ENCODE assay signal across 17 mouse cellular contexts in genomic region chr7:83722485-83722884, GRCm38 (mm10). TPM values are rescaled to one million over a fixed set of nuclear protein-coding genes. Genes with fewer than 3 reads are reported as not detected.
A peak's percentile ranks its signal among the peaks of the same experiment; 100 is the strongest.
DNase-seq lines count a peak whose midpoint lies in the region; ATAC-seq and TF ChIP-seq lines count a peak whose summit lies in the region.
"Had no signal": no experiment of that assay in that cellular context is flagged by ENCODE, and none has a peak within 500 bp of the region (broad histone marks: within the 10 kb centered on the region; RNA-seq: fewer than 3 reads in every experiment).

No protein-coding gene starts in this region.

- no peaks in the 10 kb centered on the region for H3K36me3 ChIP-seq in kidney, adult 2 months (ENCODE audit: control insufficient read depth, insufficient read depth, low read length)
- H3K36me3 ChIP-seq in kidney, embryonic 14.5 days (ENCODE audit: control insufficient read depth, insufficient read depth, low read length), result no peaks in the 10 kb centered on the region
- no peaks in the 10 kb centered on the region for H3K36me3 ChIP-seq in macrophage (ENCODE audit: inconsistent target)
- H3K36me3 ChIP-seq: heart, embryonic 12.5 days; hindbrain, embryonic 10.5 days; neural tube, embryonic 13.5 days had no signal

- H3K4me3 ChIP-seq in kidney, adult 2 months (ENCODE audit: insufficient read depth, low read depth, low read length), result no peak overlapping the region
- no peak overlapping the region for H3K4me3 ChIP-seq in kidney, embryonic 14.5 days (ENCODE audit: low read length)
- H3K4me3 ChIP-seq in brown adipose tissue, adult 24 weeks (ENCODE audit: insufficient read depth, low read depth, low read length), result peak overlapping the region; percentile 29; the same call in 1 of the 2 replicates
- H3K4me3 ChIP-seq in macrophage (ENCODE audit: inconsistent target), result no peak overlapping the region; the same call in 1 of the 2 replicates
- H3K4me3 ChIP-seq: heart, embryonic 12.5 days; hindbrain, embryonic 10.5 days; megakaryocyte, embryonic 14.5 days; neural tube, embryonic 13.5 days had no signal

- H3K27me3 ChIP-seq in kidney, adult 2 months (replicated peaks; ENCODE audit: control insufficient read depth, insufficient read depth, low read length), result no peaks in the 10 kb centered on the region
- H3K27me3 ChIP-seq in kidney, embryonic 14.5 days (ENCODE audit: control insufficient read depth, insufficient read depth, low read length), result no peaks in the 10 kb centered on the region
- H3K27me3 ChIP-seq: heart, embryonic 12.5 days; neural tube, embryonic 13.5 days had no signal

- H3K4me1 ChIP-seq in kidney, adult 2 months (ENCODE audit: control insufficient read depth, insufficient read depth, low read length), result no peaks in the 10 kb centered on the region
- H3K4me1 ChIP-seq in kidney, embryonic 14.5 days (ENCODE audit: control insufficient read depth, insufficient read depth, low read length), result no peaks in the 10 kb centered on the region
- peaks cover 5% of the 10 kb centered on the region for H3K4me1 ChIP-seq in brown adipose tissue, adult 24 weeks (ENCODE audit: control insufficient read depth, insufficient read depth, insufficient read length, low read length)
- H3K4me1 ChIP-seq: neural tube, embryonic 13.5 days had no signal

- DNase-seq in cerebellum, adult 8-10 months, result peak; percentile 24
- DNase-seq in cerebellum, adult 18-20 months, result no peak
- peak; percentile 13 for DNase-seq in kidney, adult 2 months
- DNase-seq: adrenal gland, postnatal 14 days; gastrocnemius, postnatal 10 days; left cerebral cortex, postnatal 4 days; right cerebral cortex, postnatal 4 days; thymus, postnatal 25 days had no signal

- no peak overlapping the region for H3K4me2 ChIP-seq in kidney, embryonic 14.5 days (replicated peaks; ENCODE audit: low read depth, low read length)
- H3K4me2 ChIP-seq: heart, embryonic 12.5 days; neural tube, embryonic 13.5 days had no signal

- no peak for ATAC-seq in kidney, embryonic 14.5 days (ENCODE audit: low FRiP score, low TSS enrichment)
- ATAC-seq in CD4-positive, CD25-positive, alpha-beta regulatory T cell, adult 4 months, result no peak

- H3K27ac ChIP-seq in kidney, adult 2 months (ENCODE audit: insufficient read depth, low read depth, low read length), result no peak overlapping the region
- H3K27ac ChIP-seq in kidney, embryonic 14.5 days (ENCODE audit: low read depth, low read length), result no peak overlapping the region
- peak overlapping the region; percentile 42; the same call in 1 of the 2 replicates for H3K27ac ChIP-seq in brown adipose tissue, adult 24 weeks (replicated peaks; ENCODE audit: low read depth, low read length)
- peak overlapping the region; percentile 36 for H3K27ac ChIP-seq in macrophage
- H3K27ac ChIP-seq: hindbrain, embryonic 10.5 days; liver, embryonic 14.5 days; neural tube, embryonic 13.5 days had no signal

- 66% methylated on average over 14 of the region's 14 CpGs for WGBS in kidney, adult 2 months
- WGBS in kidney, embryonic 14.5 days, result 79% methylated on average over 14 of the region's 14 CpGs
- 11% methylated on average over 14 of the region's 14 CpGs for WGBS in macrophage (ENCODE audit: missing documents)

- no peaks in the 10 kb centered on the region for H3K9me3 ChIP-seq in kidney, embryonic 14.5 days (ENCODE audit: control insufficient read depth, low read length)
- H3K9me3 ChIP-seq: heart, embryonic 12.5 days; hindbrain, embryonic 10.5 days; neural tube, embryonic 13.5 days had no signal

- TF ChIP-seq POLR2A in kidney, adult 2 months (IDR thresholded peaks at IDR 0.05; ENCODE audit: low read depth, low read length), result no peak

- H3K9ac ChIP-seq in kidney, embryonic 14.5 days (ENCODE audit: low read depth, low read length), result no peak overlapping the region
- H3K9ac ChIP-seq: heart, embryonic 12.5 days; liver, embryonic 14.5 days; neural tube, embryonic 13.5 days had no signal

- TF ChIP-seq CTCF in kidney, adult 2 months (conservative IDR thresholded peaks at IDR 0.05; ENCODE audit: insufficient read depth, insufficient read length, low read depth, low read length), result no peak

- no peaks in the 10 kb centered on the region for H3K79me2 ChIP-seq in macrophage (ENCODE audit: inconsistent target)

RNA-seq across cellular contexts. Expression of gene Il16, which starts 23.0 kb away (rescaled TPM):
- 3.1 and 6.9 TPM in 2 replicates for polyA plus RNA-seq in kidney, adult 2 months (2012; rRNA removed)
- polyA plus RNA-seq in kidney, embryonic 14.5 days (2014; fragmentation: Nextera tagmentation; extraction: Ambion mirVana), result 1.6 and 2.5 TPM in 2 replicates
- polyA plus RNA-seq in brown adipose tissue, adult 24 weeks (2012; ENCODE audit: insufficient read depth, insufficient read length, missing spikeins), result 1.3 and 3.0 TPM in 2 replicates
- 10 to 100 TPM in 8 of 26 experiments, 1 to 10 TPM in 14, under 1 TPM in 4; 0.75 to 28.2 (median 3.7) TPM for total RNA-seq in macrophage (2018; cell fraction: chromatin; rRNA removed)
- 10 to 100 TPM in 11 of 26 experiments, 1 to 10 TPM in 15; 2.0 to 24.5 (median 8.1) TPM for total RNA-seq in macrophage (2018; cell fraction: cytosol; rRNA removed)
- 10 to 100 TPM in 9 of 26 experiments, 1 to 10 TPM in 17; 1.5 to 37.2 (median 5.4) TPM for total RNA-seq in macrophage (2018; cell fraction: nucleus; rRNA removed)
- polyA plus RNA-seq in macrophage (2018), result 5.7 to 25.3 TPM (median 16.3 TPM) in 3 replicates
- polyA plus RNA-seq in CD4-positive, CD25-positive, alpha-beta regulatory T cell, adult 4 months (2017; shearing (Covaris generic)), result 100 to 1,000 TPM; 307 to 504 TPM

Comparison
In these comparisons a context has a peak if more than half of its experiments do, and no peak if none do; other contexts are left out.
1. DNase-seq: peak in cerebellum, adult 8-10 months (single experiment) and kidney, adult 2 months (single experiment); none in cerebellum, adult 18-20 months (0 of 2).
2. H3K27ac ChIP-seq: peak in brown adipose tissue, adult 24 weeks (single experiment) and macrophage (single experiment); none in kidney, adult 2 months (single experiment) and kidney, embryonic 14.5 days (single experiment).
3. RNA of gene Il16, which starts 23.0 kb away (polyA plus RNA-seq): 307 to 504 TPM in CD4-positive, CD25-positive, alpha-beta regulatory T cell, adult 4 months; 5.7 to 25.3 TPM in macrophage, 3.1 to 6.9 TPM in kidney, adult 2 months, 1.6 to 2.5 TPM in kidney, embryonic 14.5 days and 1.3 to 3.0 TPM in brown adipose tissue, adult 24 weeks; every median in the first group is over 10 times any median in the second.